Mouse (Mus musculus) testis, adult 2 months (tissue): ENCODE measurements around the gene P3h4. TPM values are rescaled to one million over a fixed set of nuclear protein-coding genes. Genes with fewer than 3 reads are reported as not detected.

ENCODE experiments used
- H3K27ac ChIP-seq: fragments of 200-500 bp; 2 replicates; pipeline ENCODE4 v1.5.1; 2012; ENCODE audit warnings: low read depth, low read length; ENCODE audit not compliant: control insufficient read depth, insufficient read depth
- H3K27me3 ChIP-seq: fragments of 200-500 bp; 2 replicates; pipeline ENCODE4 v1.6.1; 2012; ENCODE audit warnings: mild to moderate bottlenecking, low read length, moderate library complexity; ENCODE audit not compliant: control insufficient read depth, insufficient read depth
- H3K36me3 ChIP-seq: fragments of 200-500 bp; 2 replicates; pipeline ENCODE4 v1.6.1; 2012; ENCODE audit warnings: mild to moderate bottlenecking, low read length; ENCODE audit not compliant: control insufficient read depth, insufficient read depth
- H3K4me1 ChIP-seq: fragments of 200-500 bp; 2 replicates; pipeline ENCODE4 v1.6.1; 2012; ENCODE audit warnings: low read length; ENCODE audit not compliant: control insufficient read depth, insufficient read depth
- H3K4me3 ChIP-seq: fragments of 200-500 bp; 2 replicates; pipeline ENCODE4 v1.5.1; 2012; ENCODE audit warnings: low read depth, mild to moderate bottlenecking, low read length, moderate library complexity, mixed read lengths; ENCODE audit not compliant: control insufficient read depth
- CTCF ChIP-seq: fragments of 200-500 bp; IDR thresholded peaks from 2 replicates; pipeline ENCODE4 v1.5.1; 2012; ENCODE audit warnings: low read depth, mild to moderate bottlenecking, inconsistent platforms, low read length, moderate library complexity; ENCODE audit not compliant: control insufficient read depth, insufficient read depth, insufficient replicate concordance
- POLR2A ChIP-seq: fragments of 200-500 bp; IDR thresholded peaks from 2 replicates; pipeline ENCODE4 v1.6.1; 2012; ENCODE audit warnings: low read depth, mild to moderate bottlenecking, inconsistent platforms, low read length, moderate library complexity; ENCODE audit not compliant: control insufficient read depth
- polyA plus RNA-seq: library from polyadenylated mRNA; depleted of rRNA; stranded (reverse); fragments of >200 nt; gene quantifications from 2 replicates; pipeline ENCODE4 v1.2.3, GENCODE M21; 2012

The P3h4 gene
- polyA plus RNA-seq, 1 experiment: 9.0 TPM

DNA sequence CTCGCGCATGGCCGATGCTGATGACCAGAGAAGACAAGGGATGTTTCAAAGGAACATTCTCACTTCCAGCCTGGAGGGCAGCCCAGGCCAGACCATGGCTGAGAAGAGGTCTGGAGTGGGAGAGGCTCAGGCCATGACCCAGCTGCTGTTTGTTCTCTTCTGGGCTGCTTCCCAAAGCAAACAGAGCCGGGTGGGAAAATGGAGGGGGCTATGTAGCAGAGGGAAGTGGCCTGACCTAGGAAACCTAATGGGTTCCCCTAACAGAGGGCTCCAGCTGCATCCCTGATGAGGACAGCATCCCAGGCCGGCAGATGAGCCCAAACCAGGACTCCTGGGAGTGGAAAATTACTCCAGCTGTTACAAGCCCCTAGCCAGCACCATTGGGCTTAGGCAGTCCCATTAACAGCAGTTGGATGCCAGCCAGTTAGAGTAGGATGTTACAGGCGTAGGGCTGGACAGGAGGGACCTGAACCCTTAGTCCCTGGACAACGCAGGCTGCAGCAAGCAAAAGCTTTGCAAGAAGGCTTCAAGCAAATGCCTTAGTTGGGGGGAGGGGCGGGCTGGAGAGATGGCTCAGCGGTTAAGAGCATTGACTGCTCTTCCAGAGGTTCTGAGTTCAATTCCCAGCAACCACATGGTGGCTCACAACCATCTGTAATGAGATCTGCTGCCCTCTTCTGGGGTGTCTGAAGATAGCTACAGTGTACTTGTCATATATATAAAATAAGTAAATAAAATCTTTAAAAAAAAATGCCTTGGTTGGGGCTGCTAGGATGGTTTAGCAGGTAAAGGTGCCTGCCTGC, 23.4 kb downstream of the P3h4 start:
- TF ChIP-seq CTCF (no peak), POLR2A (no peak)
- no peak overlapping the region for H3K27ac ChIP-seq
- no peak overlapping the region for H3K4me3 ChIP-seq
- no peaks in the 10 kb centered on the region for H3K36me3 ChIP-seq
- peaks cover 12% of the 10 kb centered on the region for H3K4me1 ChIP-seq
- no peaks in the 10 kb centered on the region for H3K27me3 ChIP-seq

DNA sequence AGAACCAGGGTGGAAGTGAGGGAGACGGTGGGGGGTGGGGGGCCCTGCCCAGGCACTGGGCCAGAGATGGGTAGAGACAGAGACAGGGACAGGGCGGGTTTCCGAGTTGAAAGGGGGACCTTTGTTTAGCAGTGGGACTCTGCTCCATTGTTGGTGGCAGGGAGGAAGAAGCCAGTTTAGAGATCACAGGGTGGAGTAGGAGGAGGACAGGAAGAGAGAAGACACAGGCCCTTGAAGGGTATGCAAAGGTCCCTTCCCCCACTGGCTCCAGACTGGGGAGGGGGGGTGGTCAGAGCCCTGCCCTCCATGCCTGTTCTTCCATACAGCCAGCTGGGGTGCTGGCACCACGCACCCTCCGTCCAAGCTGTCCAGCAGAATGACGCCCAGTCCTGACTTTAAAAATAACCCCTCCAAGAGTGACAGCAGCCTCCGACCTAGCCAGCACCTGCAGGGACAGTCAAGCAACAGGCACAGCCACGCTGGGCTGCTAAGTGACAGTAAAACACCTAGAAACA, 24.6 kb downstream of the P3h4 start:
- H3K27ac ChIP-seq: no peak overlapping the region
- no peaks in the 10 kb centered on the region for H3K27me3 ChIP-seq
- H3K4me3 ChIP-seq: no peak overlapping the region
- H3K4me1 ChIP-seq: peaks cover 12% of the 10 kb centered on the region
- TF ChIP-seq POLR2A (no peak), CTCF (no peak)
- no peaks in the 10 kb centered on the region for H3K36me3 ChIP-seq

DNA sequence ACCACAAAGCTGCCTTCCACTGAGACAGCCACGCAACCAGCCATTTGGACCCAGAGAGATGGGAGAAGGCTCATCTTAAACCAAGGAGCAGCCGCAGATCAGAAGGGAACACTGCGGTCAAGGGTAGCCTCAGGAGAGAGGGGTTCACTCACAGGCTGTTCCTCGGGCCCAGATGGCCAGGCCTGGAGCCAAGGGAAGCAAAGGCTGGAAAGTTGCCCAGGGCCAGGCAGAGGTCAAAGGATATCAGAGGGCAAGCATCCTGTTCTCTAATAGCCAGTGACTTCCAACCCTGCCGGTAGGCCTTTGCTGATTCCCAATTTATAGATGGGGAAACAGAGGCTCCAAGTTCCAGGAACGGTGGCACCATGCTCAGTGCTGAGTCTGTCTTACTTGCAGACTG, 26.0 kb downstream of the P3h4 start:
- TF ChIP-seq POLR2A: no peak
- H3K27ac ChIP-seq: no peak overlapping the region
- no peak overlapping the region for H3K4me3 ChIP-seq
- no peaks in the 10 kb centered on the region for H3K27me3 ChIP-seq
- H3K36me3 ChIP-seq: no peaks in the 10 kb centered on the region
- H3K4me1 ChIP-seq: peaks cover 12% of the 10 kb centered on the region

DNA sequence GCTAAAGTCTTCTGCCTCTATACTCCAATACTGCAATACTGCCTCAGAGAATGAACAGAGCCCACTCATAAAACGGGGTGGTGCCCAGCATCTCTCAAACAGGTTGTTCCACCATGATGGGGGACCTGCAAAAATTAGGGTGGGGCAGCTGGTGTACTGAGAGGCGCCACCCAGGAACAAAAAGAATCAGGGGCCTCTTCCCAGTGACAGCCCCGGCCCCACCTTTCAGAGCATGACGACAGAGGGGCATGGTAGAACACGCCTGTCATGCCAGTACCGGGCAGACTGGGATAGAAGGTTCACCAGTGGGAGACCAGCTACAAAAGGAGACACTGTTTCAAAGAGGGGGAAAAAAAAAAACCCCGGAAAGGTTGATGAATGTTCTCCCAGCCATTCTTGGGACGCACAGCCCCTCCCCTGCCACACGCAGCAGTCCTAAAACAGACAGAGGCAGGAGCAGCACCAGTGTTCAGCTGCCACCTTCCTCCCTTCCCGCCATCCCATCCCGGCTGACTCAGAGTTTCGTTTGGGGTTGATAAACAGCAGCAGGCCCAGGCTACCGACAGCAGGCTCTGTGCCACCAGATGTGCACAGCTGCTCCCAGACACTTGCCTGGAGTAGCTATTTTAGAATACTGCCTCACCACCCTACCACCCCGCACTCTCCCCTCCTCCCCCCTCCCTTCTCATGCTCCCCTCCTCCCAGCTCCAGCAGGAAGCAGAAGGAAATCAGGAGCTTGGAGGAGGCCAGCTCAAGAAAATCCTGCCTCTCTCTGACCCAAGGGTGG, 26.9 kb downstream of the P3h4 start:
- no peak overlapping the region for H3K27ac ChIP-seq
- H3K27me3 ChIP-seq: no peaks in the 10 kb centered on the region
- TF ChIP-seq CTCF: no peak
- H3K4me3 ChIP-seq: no peak overlapping the region
- H3K4me1 ChIP-seq: peaks cover 12% of the 10 kb centered on the region
- no peaks in the 10 kb centered on the region for H3K36me3 ChIP-seq

DNA sequence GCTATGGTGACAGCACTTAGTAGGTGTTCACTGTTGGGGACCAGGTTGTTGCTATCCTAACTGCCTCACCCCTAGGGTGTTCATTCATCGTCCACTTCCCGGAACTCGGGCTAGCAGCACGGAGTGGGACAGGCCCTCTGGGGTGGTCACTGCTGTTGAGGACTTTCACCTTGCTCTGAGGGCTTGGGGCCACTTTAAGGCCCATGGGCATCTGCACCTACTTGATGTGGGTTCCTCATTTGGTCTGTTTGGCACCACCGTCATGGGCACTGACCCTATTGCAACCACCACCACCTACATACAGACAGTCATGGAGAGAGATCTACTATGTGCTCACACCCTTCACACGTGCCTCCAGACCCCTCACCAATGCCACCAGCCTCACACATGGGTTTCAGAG, 27.5 kb downstream of the P3h4 start:
- Histone ChIP-seq H3K36me3 (no peaks in the 10 kb centered on the region), H3K27ac (no peak overlapping the region), H3K4me3 (no peak overlapping the region), H3K4me1 (peaks cover 12% of the 10 kb centered on the region), H3K27me3 (no peaks in the 10 kb centered on the region)
- TF ChIP-seq POLR2A (no peak), CTCF (no peak)

DNA sequence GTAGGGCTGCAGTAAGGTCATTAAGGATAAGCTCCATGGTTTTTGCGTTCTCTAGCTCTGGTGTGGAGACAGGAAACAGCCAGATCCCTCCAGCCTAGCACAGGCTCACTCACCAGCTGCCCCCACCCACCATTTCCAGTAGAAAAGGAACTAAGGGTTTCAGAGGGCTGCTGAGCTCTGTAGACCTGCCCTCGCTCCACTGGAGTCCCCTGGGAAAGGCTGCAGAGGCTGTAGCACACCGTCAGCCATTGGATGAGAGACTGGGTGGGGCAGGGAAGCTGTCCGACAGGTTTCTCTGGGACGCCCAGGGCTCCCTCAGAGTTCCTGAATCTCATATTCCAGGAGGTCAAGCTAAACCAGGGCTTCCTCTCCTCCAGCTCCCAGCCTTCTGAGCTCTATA, 28.1 kb downstream of the P3h4 start:
- H3K36me3 ChIP-seq: no peaks in the 10 kb centered on the region
- no peak overlapping the region for H3K4me3 ChIP-seq
- H3K4me1 ChIP-seq: peaks cover 12% of the 10 kb centered on the region
- no peaks in the 10 kb centered on the region for H3K27me3 ChIP-seq
- H3K27ac ChIP-seq: no peak overlapping the region
- no peak for TF ChIP-seq CTCF
- no peak for TF ChIP-seq POLR2A

DNA sequence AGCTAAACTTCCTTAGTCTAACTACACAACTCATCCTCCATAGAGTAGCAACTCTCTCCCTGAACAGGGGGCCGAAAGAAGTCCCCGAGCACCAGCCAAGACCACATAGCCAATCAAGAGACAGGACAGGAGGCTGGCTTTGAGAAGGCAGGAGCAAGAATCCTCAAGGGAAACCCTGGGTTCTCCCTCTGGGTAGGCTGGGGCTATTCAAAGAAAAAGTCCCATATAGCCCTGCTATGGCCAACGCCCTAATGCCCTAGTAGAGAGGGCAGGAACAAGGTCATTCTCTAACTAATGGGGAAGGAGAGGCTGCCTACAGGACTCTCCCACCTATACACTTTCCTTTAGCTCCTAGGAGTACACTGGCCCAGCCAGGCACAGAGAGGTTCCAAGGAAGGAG, 29.6 kb downstream of the P3h4 start:
- TF ChIP-seq CTCF (no peak), POLR2A (no peak)
- H3K27me3 ChIP-seq: no peaks in the 10 kb centered on the region
- no peak overlapping the region for H3K4me3 ChIP-seq
- H3K27ac ChIP-seq: no peak overlapping the region
- peaks cover 12% of the 10 kb centered on the region for H3K4me1 ChIP-seq
- H3K36me3 ChIP-seq: no peaks in the 10 kb centered on the region
